Mouse (Mus musculus): ENCODE measurements at regions not wholly inside any gene's neighbourhood (a gene's known extent, or its start where the extent isn't known, plus 50 kb on each side); places are given as distances from the start of the nearest gene placed in this dataset.

DNA sequence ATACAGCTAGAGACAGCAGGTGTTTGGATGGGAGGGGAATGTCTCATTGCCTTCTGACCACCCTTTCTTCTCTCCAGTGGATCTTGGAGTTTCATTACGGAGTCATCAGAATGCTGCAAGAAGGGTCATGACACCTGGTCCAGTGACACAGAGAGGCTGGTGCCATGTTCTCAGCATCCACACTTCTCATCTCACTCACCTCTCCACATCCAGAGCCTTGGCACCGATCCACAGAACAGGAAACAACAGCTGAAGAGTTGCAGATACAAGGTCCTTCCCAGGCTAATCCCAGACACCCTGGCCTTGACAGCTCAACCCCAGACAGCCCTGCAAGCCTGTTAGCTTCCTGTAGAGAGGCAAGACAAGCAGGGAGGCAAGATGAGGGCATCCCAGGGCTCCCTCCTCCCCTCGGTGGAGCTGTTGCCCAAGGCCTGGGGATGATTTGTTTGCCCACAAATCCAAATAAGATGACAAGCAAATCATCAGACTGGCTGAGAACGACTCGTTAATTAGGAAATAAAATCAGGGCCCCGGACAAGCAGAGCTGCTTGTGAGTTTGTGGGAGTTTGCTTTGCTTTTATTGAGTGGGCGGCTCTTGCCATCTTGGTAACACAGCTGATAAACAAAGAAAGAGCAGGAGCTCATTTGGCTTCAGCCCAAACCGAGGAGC is 274.4 kb downstream of the Cbln1 start:
- no peaks in the 10 kb centered on the region for H3K36me3 ChIP-seq (ENCODE audit: poor library complexity, severe bottlenecking)
- no peak for ATAC-seq
- peaks cover 19% of the 10 kb centered on the region; the same call in 1 of the 2 replicates for H3K27me3 ChIP-seq
- WGBS = 36% methylated on average over 8 of the region's 8 CpGs
- no peak overlapping the region for H3K4me2 ChIP-seq
- no peak overlapping the region for H3K4me3 ChIP-seq
- H3K4me1 ChIP-seq = peaks cover 27% of the 10 kb centered on the region
- no peak overlapping the region for H3K27ac ChIP-seq
- no peak overlapping the region for H3K9ac ChIP-seq
- H3K9me3 ChIP-seq (replicated peaks) = no peaks in the 10 kb centered on the region

DNA sequence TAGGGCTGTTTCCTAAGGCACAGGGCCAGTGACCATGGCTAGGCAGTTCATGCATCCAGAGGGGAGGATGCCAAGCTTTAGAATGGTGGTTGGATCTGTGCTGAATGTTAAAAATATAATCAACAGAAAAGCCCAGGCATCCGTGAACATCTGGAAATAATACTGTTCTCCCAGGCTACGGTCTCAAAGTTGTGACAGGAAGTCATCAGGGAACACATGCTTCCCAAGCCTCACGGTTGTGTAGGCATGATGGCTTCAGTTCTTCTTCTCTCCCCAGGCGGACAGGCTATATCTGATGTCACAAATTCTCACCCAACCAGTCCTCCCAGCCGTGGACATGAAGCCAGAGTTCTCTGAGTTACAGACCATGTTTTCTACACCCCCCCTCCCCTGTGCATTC is 275.4 kb downstream of the Cbln1 start:
- ATAC-seq = no peak
- Histone ChIP-seq H3K4me2 (no peak overlapping the region), H3K9me3 (replicated peaks) (no peaks in the 10 kb centered on the region), H3K27me3 (peaks cover 19% of the 10 kb centered on the region; the same call in 1 of the 2 replicates), H3K4me3 (no peak overlapping the region), H3K9ac (no peak overlapping the region), H3K4me1 (peaks cover 27% of the 10 kb centered on the region), H3K27ac (no peak overlapping the region), H3K36me3 (ENCODE audit: poor library complexity, severe bottlenecking) (no peaks in the 10 kb centered on the region)
- WGBS = 92% methylated on average over 5 of the region's 5 CpGs

DNA sequence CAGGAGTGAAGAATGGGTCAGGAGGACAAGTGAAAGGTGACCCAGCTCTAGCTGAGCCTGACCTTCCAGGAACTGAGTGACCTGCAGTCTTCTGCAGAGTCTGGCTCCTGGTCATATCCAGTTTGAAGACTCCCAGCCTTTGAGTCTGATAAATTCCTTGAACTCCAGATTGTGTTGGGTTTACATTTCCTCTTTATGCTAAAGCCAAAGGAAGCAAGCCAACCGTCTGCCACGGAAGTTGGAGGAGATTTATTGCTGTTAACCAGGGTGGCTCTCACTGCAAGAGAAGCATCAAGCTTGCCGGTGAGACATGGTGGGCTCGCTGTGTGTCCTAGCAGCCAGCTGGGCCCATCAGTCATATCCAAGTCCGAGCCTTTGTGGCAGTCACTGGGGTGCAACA is 276.4 kb downstream of the Cbln1 start:
- no peak for ATAC-seq
- Histone ChIP-seq H3K9me3 (replicated peaks) (no peaks in the 10 kb centered on the region), H3K27me3 (peaks cover 18% of the 10 kb centered on the region; the same call in 1 of the 2 replicates), H3K27ac (no peak overlapping the region), H3K4me3 (no peak overlapping the region), H3K4me2 (no peak overlapping the region), H3K9ac (no peak overlapping the region), H3K36me3 (ENCODE audit: poor library complexity, severe bottlenecking) (no peaks in the 10 kb centered on the region), H3K4me1 (peaks cover 27% of the 10 kb centered on the region)
- WGBS = 85% methylated on average over 5 of the region's 5 CpGs

DNA sequence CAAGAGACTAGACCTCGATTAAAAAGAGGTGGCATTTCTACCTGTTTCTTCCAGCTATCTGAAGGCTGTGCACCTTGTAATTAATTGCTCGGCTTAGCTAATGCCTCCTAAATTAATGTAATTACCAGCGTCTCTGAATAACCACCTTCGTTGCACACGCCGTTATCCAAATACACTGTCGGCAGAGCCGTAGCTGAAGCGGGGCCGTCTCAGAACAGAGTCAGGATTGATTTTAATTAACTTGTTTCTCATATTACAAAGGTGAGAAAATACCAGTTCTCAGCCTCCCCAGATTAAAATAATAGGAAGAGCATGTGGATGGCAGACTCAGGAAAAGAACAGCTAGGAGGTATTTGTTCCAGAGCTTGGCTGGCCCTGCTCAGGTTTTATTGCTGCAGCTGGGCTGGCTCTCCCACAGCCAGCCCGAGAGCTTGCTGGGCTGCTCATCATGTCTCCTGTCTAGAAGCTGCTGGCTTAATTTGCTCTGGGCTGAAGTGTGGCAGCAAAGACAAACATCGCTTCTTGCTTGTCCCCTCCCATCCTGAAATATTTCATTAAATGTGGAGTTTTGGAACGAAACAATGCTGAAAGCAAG is 282.5 kb downstream of the Cbln1 start:
- H3K9me3 ChIP-seq (replicated peaks) = peaks cover 4% of the 10 kb centered on the region; the same call in 1 of the 2 replicates
- H3K36me3 ChIP-seq (ENCODE audit: poor library complexity, severe bottlenecking) = no peaks in the 10 kb centered on the region
- H3K4me2 ChIP-seq = no peak overlapping the region
- no peak for ATAC-seq
- H3K27ac ChIP-seq = no peak overlapping the region
- WGBS = 65% methylated on average over 13 of the region's 13 CpGs
- H3K4me3 ChIP-seq = no peak overlapping the region
- H3K4me1 ChIP-seq = no peaks in the 10 kb centered on the region
- H3K9ac ChIP-seq = no peak overlapping the region
- H3K27me3 ChIP-seq = 0 out of 2 replicates have a peak, but pooled peaks cover 3% of the 10 kb centered on the region

GRCm38 (mm10) chr8:87182888-87183287 is 289.5 kb downstream of the Cbln1 start:
- Histone ChIP-seq H3K4me1 (no peaks in the 10 kb centered on the region), H3K36me3 (ENCODE audit: poor library complexity, severe bottlenecking) (no peaks in the 10 kb centered on the region), H3K9ac (no peak overlapping the region), H3K27me3 (no peaks in the 10 kb centered on the region), H3K4me3 (no peak overlapping the region), H3K9me3 (replicated peaks) (no peaks in the 10 kb centered on the region), H3K27ac (no peak overlapping the region), H3K4me2 (no peak overlapping the region)
- no peak for ATAC-seq
- WGBS = 82% methylated on average over 4 of the region's 4 CpGs

- Histone ChIP-seq H3K9me3 (replicated peaks) (no peaks in the 10 kb centered on the region), H3K9ac (no peak overlapping the region), H3K4me2 (no peak overlapping the region), H3K27me3 (no peaks in the 10 kb centered on the region), H3K4me1 (no peaks in the 10 kb centered on the region), H3K4me3 (no peak overlapping the region), H3K27ac (no peak overlapping the region), H3K36me3 (ENCODE audit: poor library complexity, severe bottlenecking) (no peaks in the 10 kb centered on the region)
- WGBS = 83% methylated on average over 4 of the region's 4 CpGs
- ATAC-seq = no peak
These were observed 293.5 kb upstream of the N4bp1 start for GRCm38 (mm10) chr8:87178561-87178960.

DNA sequence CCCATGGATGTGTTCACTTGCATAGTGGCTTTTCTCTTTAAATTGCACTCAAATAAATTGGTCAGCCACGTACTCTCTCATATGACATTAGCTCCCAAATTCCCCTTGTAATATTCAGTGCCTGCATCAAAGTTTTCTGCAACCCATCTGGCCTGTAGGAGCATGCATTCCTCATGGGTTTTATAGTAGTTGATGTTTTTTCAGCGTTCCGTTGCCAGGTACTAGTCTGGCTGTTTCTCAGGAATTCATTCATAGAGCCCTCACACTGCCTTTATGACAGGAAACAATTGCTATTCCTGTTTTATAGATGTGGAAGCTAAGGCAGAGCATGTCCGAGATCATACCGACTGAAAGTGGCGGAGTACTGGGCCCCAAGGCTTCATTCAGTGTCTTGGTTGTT is 292.6 kb upstream of the N4bp1 start:
- no peak overlapping the region for H3K4me3 ChIP-seq
- H3K27ac ChIP-seq = no peak overlapping the region
- no peaks in the 10 kb centered on the region for H3K27me3 ChIP-seq
- no peaks in the 10 kb centered on the region for H3K9me3 ChIP-seq (replicated peaks)
- no peaks in the 10 kb centered on the region for H3K36me3 ChIP-seq (ENCODE audit: poor library complexity, severe bottlenecking)
- H3K4me1 ChIP-seq = no peaks in the 10 kb centered on the region
- WGBS = 83% methylated on average over 6 of the region's 6 CpGs
- H3K9ac ChIP-seq = no peak overlapping the region
- no peak for ATAC-seq
- H3K4me2 ChIP-seq = no peak overlapping the region

DNA sequence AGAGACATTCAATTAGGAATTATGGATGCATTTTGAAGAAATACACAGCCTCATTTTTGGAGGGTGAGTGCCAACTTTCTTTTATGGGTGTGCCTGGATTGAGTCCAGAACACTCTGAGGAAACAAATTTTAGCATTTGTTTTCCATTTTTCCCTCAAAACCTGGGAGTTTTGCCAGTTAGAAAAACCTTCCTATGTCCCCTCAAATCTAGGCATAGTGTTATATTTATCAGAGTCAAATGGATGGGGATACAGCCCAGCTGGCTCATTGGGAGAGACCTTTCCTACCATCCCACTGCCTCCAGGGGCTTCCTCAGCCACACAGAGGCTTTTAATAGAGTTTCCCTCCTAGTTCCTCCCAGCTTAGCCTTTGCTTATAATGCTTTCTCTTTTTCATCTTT is 290.0 kb upstream of the N4bp1 start:
- Histone ChIP-seq H3K9ac (no peak overlapping the region), H3K4me3 (no peak overlapping the region), H3K27ac (no peak overlapping the region), H3K4me1 (no peaks in the 10 kb centered on the region), H3K27me3 (no peaks in the 10 kb centered on the region), H3K36me3 (ENCODE audit: poor library complexity, severe bottlenecking) (no peaks in the 10 kb centered on the region), H3K9me3 (replicated peaks) (no peaks in the 10 kb centered on the region), H3K4me2 (no peak overlapping the region)
- ATAC-seq = no peak

GRCm38 (mm10) chr8:87173720-87174119 is 288.7 kb upstream of the N4bp1 start:
- no peak overlapping the region for H3K4me3 ChIP-seq
- no peak overlapping the region for H3K9ac ChIP-seq
- no peaks in the 10 kb centered on the region for H3K27me3 ChIP-seq
- H3K4me1 ChIP-seq = no peaks in the 10 kb centered on the region
- H3K4me2 ChIP-seq = no peak overlapping the region
- H3K9me3 ChIP-seq (replicated peaks) = no peaks in the 10 kb centered on the region
- H3K36me3 ChIP-seq (ENCODE audit: poor library complexity, severe bottlenecking) = no peaks in the 10 kb centered on the region
- ATAC-seq = no peak
- H3K27ac ChIP-seq = no peak overlapping the region

GRCm38 (mm10) chr8:87166771-87167170 is 281.7 kb upstream of the N4bp1 start:
- H3K4me1 ChIP-seq = no peaks in the 10 kb centered on the region
- H3K9ac ChIP-seq = no peak overlapping the region
- H3K36me3 ChIP-seq (ENCODE audit: poor library complexity, severe bottlenecking) = no peaks in the 10 kb centered on the region
- H3K4me3 ChIP-seq = no peak overlapping the region
- no peak overlapping the region for H3K4me2 ChIP-seq
- H3K9me3 ChIP-seq (replicated peaks) = no peaks in the 10 kb centered on the region
- H3K27me3 ChIP-seq = no peaks in the 10 kb centered on the region
- no peak for ATAC-seq
- no peak overlapping the region for H3K27ac ChIP-seq
- WGBS = 69% methylated on average over 1 of the region's 1 CpGs

GRCm38 (mm10) chr8:87160416-87160815 is 275.4 kb upstream of the N4bp1 start:
- Histone ChIP-seq H3K9ac (no peak overlapping the region), H3K27me3 (peaks cover 5% of the 10 kb centered on the region; the same call in 1 of the 2 replicates), H3K4me2 (no peak overlapping the region), H3K9me3 (replicated peaks) (no peaks in the 10 kb centered on the region), H3K4me1 (peaks cover 10% of the 10 kb centered on the region), H3K4me3 (no peak overlapping the region), H3K27ac (no peak overlapping the region), H3K36me3 (ENCODE audit: poor library complexity, severe bottlenecking) (no peaks in the 10 kb centered on the region)
- no peak for ATAC-seq
- 85% methylated on average over 2 of the region's 2 CpGs for WGBS

DNA sequence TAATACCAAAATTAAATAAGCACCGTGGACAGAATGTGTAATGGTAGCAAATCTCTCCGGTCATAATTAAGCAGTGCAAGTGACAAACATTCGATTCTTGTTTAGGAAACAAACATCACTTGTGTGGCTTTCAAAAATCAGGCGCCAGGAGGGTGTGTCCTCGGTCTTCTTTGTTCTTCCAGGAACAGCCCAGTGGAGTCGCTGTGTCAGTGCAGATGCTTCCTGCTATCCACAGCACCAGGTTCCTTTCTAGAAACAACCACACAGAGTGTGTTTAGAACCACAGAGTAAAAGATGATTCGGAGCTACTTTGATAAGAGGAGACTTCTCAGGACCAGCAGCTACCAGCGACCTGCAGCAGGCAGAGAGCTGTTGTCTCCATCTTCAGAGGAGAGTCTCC is 273.3 kb upstream of the N4bp1 start:
- H3K4me3 ChIP-seq = no peak overlapping the region
- H3K4me2 ChIP-seq = no peak overlapping the region
- no peaks in the 10 kb centered on the region for H3K9me3 ChIP-seq (replicated peaks)
- ATAC-seq = no peak
- H3K27ac ChIP-seq = no peak overlapping the region
- no peak overlapping the region for H3K9ac ChIP-seq
- no peaks in the 10 kb centered on the region for H3K36me3 ChIP-seq (ENCODE audit: poor library complexity, severe bottlenecking)
- WGBS = 28% methylated on average over 8 of the region's 8 CpGs
- peaks cover 5% of the 10 kb centered on the region; the same call in 1 of the 2 replicates for H3K27me3 ChIP-seq
- H3K4me1 ChIP-seq = peaks cover 10% of the 10 kb centered on the region
